Comparison of ENCODE assay signal across 23 mouse cellular contexts in the genomic region with DNA sequence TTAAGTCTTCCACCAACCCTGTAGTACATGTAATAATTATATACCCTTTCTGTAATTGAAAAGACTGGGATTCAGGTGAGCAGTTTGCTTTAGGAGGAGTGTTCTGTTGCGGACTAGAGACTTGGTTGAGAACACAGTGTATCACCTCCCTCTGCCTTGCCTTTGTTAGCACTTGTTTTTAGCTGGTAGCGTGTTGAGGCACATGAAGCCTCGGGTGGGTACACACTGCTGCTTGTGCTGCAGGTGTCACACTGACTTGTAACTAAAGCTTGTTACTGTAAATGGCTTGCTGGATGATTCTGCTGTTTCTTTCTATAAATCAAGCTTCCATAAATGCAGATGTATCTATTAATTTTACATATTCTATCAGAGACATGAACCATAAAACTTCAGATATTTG.
"Had no signal": no experiment of that assay in that cellular context is flagged by ENCODE, and none has a peak within 500 bp of the region (broad histone marks: within the 10 kb centered on the region; RNA-seq: fewer than 3 reads in every experiment).

No protein-coding gene starts in this region.

- H3K9ac ChIP-seq: heart, embryonic 13.5 days; heart, embryonic 15.5 days; hindbrain, embryonic 13.5 days; hindbrain, embryonic 15.5 days; limb, embryonic 12.5 days; liver, embryonic 13.5 days had no signal

- H3K27me3 ChIP-seq: heart, embryonic 13.5 days; heart, embryonic 15.5 days; hindbrain, embryonic 13.5 days; hindbrain, embryonic 15.5 days; limb, embryonic 12.5 days; liver, embryonic 13.5 days had no signal

- H3K9me3 ChIP-seq: heart, embryonic 13.5 days; heart, embryonic 15.5 days; hindbrain, embryonic 13.5 days; hindbrain, embryonic 15.5 days; limb, embryonic 10.5 days; limb, embryonic 12.5 days; liver, embryonic 13.5 days had no signal

- DNase-seq: gastrocnemius, postnatal 14 days; heart, adult 2 months; heart, postnatal 14 days; heart, postnatal 36 days; kidney, adult 18-20 months; kidney, adult 8-10 months; kidney, postnatal 10 days; kidney, postnatal 25 days; kidney, postnatal 4 days; liver; liver, embryonic 13.5 days had no signal

- H3K4me1 ChIP-seq: hindbrain, embryonic 15.5 days had no signal

- H3K27ac ChIP-seq: heart, adult 2 months; heart, embryonic 13.5 days; heart, embryonic 15.5 days; hindbrain, embryonic 13.5 days; hindbrain, embryonic 15.5 days; hindbrain, postnatal 0 days; layer of hippocampus, adult 2 months; left cerebral cortex, adult 2 months; limb, embryonic 10.5 days; limb, embryonic 12.5 days; liver, embryonic 13.5 days had no signal

- H3K4me3 ChIP-seq: heart, adult 2 months; heart, embryonic 13.5 days; heart, embryonic 15.5 days; hindbrain, embryonic 13.5 days; hindbrain, embryonic 15.5 days; layer of hippocampus, adult 2 months; left cerebral cortex, adult 2 months; limb, embryonic 10.5 days; limb, embryonic 12.5 days; liver, embryonic 13.5 days had no signal

- ATAC-seq: hindbrain, postnatal 0 days; intestine, embryonic 16.5 days had no signal

- H3K4me2 ChIP-seq: heart, embryonic 11.5 days; heart, embryonic 13.5 days; heart, embryonic 15.5 days; hindbrain, embryonic 13.5 days; hindbrain, embryonic 15.5 days; limb, embryonic 12.5 days; liver, embryonic 11.5 days; liver, embryonic 13.5 days had no signal

- H3K36me3 ChIP-seq: heart, embryonic 15.5 days; hindbrain, embryonic 13.5 days; hindbrain, embryonic 15.5 days; limb, embryonic 10.5 days; limb, embryonic 12.5 days; liver, embryonic 13.5 days had no signal
